Mouse (Mus musculus) monocyte, adult 2 months (primary cell): ENCODE measurements around the gene Podxl.

Source experiments
- DNase-seq, 2 experiments: peaks; one replicate each; pipeline ENCODE4 v3.0.0; 2022; ENCODE audit warnings: low spot score in 2 of 2, low read depth in 1 of 2

Gene Podxl

DNA sequence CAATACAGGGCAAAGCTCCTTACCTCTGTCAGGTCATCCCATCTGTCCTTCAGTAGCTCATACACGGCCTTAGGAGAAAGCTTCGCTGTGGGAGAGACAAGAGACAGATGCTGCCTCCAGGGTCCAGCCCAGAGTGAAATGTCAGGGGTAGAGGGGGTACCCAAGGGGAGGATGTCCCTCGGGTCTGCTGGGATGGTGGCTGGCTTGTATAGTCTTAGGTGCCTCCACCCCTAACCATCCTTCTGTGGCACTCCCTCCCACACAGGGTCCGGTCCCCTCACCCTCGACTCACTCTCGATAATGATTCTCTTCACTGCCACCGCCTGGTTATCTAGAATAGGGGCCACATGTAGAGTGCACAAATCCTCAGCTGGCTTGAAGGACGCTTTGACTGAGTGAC is 39.1 kb downstream of the Podxl start:
- no peak for DNase-seq

DNA sequence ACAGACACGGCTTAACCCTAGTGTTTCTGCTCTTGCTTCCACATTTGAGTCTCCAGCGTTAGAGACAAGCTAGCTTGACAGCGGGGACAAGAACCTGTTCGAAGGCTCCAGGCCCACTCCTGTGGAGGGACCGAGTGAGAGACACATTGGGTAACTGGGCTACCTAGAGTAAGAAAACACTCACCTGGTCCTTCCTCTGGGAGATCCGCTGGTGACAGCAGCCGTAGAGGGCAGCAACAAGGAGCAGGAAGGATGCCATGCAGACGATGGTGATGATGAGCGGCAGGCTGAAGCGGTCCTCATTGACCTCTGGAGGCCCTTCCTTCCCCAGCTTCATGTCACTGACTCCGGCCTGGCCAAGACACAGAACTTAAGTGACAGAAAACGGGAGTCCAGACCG is 39.7 kb downstream of the Podxl start:
- no peak for DNase-seq

DNA sequence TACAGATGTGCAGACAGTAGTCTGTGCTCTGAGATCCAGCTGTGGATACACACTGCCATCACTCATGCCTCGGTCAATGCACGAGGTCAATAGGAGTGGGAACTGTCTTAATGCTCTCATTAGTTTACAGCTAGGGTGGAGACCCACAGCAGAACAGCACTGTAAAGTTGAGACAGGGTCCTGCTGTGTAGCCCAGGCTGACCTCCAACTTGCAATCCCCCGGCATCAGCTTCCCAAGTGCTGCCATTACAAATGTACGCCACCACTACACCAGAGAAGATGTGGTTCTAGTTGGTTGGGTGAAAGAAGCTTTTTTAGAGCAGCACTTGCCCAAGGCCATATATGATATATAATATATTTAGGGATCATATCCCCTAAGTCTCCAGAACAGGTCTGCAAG is 40.1 kb downstream of the Podxl start:
- no peak for DNase-seq

DNA sequence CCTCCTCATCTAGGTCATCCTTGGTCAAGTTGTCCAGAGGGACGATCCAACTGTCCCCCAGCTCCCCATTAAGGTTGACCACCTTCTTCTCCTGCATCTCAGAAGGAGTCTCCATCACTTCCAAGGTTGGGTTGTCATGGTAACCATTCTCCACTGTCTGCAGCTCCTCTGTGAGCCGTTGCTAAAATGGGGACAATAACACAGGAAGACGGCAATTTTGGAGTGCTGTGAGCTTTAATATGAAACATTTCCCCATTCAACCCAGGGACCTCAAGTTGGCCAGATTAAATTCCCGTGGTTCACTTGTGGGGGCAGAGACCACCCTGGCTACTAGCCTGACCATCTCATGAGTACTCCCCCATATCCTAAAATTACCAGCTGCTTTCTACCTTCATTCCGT is 40.7 kb downstream of the Podxl start:
- no peak for DNase-seq

DNA sequence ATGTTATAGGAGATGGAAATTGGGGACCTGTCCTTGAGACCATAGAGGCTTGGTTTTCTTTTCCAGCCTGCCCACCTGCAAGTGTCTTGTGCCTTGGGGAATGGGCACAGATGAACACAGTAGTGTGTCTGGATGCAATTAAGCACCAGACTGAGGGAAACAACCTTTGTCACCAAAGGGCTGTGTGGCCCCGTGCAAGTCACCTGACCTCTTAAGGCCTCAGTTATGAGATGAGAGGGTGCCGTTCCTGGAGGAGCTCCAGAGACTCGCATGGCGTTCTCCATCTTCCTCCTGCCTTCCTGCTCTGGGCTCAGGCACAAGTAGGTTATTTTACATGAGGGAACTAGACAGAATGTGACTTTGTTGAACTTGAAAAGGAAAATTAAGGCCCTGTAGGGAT is 41.3 kb downstream of the Podxl start:
- DNase-seq = no peak

DNA sequence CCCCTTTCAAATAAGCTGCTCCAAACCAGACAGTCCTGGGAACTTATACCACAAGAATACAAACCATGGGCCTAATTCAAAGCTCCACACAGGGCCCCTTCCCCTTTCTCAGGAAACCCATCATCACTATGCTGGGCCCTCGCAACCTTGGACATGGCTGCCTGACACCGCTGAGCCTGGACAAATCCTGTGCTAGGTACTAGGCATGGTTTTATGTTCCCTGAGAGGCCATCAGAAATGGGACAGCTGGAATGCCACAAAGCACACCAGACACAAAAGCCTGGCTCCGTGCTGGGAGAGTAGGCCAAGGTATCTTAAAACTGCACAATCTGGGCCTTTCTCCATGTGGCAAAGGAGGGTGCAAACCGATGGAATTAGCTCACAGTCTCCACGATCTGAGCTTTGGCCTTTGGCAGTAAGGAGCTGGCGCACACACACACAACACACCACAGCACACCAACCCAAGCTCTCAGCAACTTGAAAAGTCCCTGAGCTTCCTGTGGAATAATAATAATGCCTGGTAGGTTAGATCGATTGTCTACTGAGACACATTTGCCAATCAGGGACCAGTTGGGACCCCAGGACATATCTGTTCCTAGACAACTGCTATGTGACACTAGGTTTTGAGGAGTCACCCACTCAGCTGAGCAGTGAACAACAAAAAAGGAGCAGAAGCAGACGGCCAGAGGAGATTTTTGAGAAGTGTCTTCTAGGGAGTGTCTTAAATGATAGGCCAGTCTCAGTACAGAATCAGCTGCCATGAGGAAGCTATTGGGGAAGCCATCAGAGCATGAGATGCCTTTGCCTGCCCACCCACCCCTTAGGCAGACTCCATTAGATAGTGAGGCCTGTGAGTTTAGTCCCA is 42.1 kb downstream of the Podxl start:
- DNase-seq = no peak

DNA sequence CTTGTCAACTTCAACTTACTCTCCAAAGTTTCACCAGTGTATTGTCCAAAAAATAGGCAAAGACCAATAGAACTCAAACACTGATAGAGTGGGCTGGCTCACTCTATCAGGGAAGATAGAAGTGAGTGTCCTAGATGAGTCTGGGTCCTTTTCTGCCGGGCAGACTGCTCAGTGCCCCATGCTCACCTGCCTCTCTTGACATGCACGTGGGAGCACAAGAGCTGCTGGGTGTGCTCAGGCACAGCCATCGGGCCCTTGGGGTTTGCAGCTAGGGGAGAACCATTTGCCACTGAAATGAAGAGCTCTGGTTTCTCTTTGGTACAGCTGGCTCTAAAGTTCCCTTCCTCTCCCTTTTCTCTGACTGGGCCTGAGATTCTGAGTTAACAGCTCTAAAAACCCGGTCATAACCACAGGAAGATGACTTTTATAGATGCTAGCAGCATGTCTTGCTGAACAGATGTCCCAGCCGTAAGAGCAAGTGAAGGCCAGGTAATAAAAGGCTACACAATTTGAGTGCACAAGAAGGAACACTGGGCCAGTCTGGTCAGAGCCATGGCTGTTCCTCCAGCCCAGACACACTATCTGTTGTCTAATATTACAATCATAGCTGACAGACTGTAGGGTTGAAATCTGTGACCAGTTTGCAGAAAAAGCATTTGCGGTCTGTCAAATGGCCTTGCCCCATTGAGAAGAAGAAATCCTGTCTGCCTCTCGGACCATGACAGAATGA is 43.1 kb downstream of the Podxl start:
- no peak for DNase-seq

DNA sequence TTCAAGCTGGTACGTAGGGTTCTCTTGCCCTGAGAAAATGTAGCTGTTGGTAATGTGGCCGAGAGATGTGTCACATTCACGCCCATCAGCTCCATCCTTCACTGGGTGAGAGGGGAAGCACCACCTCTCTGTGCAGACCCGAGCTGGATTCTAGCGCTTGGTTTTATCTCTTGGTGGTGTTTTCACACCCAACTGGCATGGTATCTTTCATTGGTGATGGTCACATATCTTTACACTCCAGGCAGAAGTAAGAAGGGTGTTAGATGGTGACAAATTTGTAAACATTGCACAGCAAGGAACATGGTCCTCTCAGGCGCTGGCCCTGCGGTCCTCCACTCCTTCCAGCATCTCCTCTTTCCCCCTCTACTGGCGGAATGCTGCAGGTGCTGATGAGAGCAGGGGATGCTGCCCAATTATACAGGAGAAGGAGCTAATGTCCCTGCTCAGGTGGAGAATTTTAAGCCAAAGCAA is 44.7 kb downstream of the Podxl start:
- no peak for DNase-seq

DNA sequence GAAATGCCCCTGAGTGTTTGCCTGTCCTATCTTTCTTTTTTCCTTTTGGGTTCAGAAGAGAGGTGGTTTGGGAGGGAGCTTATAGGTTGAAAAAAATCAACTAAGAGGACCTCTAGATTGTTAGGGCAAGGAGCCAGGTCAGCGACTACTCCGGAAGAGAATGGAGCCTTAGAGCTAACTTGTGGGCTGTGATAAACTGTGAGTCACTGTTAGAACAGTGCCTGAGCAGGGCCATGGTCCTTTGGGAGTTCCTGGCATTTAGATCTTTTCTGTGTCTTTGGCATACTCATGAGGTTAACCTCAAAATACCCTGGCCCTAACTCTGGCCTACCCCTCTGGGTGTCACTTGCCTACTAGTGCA is 45.5 kb downstream of the Podxl start:
- DNase-seq = no peak

DNA sequence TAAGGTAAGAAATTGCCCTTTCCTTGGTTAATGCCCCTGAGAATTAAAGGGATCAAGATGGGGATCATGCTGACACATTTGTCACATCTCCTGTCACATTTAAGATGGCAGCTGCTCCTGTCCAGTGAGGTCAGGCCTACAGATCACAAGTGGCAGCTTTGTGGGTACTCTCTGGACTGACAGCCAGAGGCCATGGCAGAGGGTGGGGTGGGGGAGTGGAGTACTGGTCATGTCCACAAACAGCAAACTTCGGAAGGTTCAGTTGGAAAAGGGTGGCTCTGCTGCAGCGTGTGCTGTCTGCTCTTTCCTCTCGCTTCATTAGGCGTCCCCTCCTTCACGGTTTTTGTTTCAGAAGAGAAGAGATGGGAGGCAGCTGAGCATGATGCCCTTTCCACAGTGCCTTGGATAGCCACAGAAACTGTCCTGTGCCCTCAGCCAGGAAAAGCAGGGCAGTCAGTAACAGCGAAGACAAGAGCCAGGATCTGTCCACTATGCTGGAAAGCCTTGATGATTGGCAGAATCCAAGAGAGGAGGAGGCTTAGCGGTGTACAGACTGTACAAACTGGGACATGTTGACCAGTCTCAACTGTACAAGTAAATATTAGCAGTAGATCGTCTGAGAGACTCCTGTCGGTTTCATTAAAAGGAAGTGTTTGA is 46.0 kb downstream of the Podxl start:
- DNase-seq = no peak

DNA sequence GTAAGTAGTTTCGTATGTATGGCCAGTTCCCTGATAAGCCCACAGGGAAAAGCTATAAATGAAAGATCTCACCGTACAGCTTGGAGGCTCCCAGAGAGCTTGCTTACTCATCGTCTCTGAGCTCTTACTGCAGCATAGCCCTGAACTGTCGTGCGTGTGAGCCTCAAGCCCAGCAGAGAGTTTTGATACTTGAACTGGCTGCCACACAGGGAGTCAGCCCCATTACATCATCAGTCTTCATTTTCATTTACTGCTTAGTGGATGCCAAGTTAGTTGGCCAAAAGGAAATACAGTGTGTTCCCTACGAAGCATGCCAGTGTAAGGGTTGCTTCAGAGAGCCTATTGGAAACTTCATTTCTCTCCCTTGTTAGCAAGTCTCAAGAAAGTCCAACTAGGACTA is 50.1 kb downstream of the Podxl start:
- DNase-seq = no peak

DNA sequence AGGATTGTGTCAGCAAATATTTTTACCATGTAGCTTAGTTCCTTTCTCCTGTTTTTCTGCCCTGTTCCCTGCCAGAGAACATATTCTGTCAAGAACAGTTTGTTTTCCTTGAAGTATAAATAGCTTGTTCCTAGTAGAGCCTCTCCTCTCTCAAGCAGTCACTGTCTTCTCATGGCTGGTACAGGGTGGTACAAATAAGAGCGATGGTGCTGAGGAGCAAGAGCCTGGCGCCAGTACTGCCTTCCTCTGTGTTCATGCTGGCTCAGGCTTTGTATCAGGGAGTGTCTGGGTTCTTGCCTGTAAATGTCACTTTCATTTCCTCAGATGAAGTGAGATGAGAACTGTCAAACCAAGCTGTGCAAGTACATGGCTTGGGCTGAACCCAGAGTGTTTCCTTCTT is 61.2 kb downstream of the Podxl start:
- DNase-seq = no peak

DNA sequence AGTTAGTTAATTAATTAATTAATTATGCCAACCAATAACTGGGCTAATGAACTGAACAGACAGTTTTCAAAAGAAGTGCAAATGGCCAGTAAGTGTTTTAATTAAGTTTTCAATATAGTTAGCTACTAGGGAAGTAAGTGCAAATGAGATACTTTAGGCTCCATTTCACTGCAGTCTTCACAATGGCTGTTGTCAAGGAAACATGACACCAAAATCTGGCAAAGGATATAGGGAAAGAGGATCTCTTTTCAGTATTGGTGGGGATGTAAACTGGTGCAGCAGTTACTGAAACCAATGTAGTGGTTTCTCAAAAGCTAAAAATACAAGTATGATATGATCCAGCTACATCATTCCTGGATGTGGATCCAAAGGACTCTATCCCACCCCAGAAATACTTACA is 63.1 kb downstream of the Podxl start:
- DNase-seq = no peak

DNA sequence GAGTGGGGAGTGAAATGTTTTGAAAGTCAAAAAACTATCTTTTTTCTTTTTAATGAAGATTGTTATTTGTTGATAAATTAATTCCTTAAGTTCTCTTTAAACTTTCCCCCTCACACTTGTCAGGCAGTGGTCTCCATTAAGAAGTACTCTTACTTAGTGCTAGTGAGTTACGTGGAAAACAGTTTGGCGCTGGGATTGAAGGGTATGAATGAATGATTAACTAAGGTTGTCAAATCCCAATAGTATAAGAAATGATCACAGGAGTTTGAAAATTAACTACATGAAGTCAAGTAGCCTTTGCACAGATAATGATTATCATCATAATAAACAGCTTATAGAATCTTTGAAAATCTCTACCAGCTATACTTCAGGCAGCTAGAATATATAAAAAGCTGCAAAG is 63.5 kb downstream of the Podxl start:
- DNase-seq = no peak

DNA sequence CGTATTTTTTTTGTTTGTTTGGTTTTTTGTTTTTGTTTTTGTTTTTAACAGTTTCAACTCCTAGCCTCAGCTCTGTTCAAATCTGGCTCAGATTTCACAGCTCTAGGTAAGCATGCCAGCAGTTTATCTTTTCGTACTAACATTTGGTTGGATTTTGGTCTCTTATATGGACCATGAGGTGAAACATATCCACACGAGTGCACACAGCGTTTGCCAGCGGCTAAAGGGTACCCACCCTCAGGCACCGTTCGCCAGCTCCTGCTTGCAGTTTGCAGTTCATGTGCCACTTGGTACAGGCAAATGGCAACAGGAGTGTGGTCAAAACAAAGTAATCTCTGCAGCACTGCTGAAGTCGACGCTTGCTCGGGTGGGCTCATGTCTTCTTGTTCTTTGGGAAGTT is 63.9 kb downstream of the Podxl start:
- DNase-seq = no peak

DNA sequence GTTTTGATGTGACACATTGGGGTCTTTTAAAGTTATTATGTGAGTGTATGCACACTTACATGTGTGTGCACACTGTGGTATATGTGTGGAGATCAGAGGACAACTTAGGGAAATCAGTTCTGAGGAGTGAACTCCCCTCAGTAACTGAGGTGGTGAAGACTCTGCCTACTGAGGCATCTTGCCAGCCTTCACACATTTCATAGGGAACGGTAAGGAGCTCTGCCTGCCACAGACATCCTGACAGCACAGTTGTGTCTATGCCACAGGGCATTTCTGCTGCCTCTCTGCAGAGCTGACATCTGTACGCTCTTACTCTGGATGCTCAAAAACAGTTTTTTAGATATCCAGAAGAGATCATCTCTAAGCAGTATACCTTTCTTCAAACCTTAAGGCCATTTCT is 67.6 kb downstream of the Podxl start:
- DNase-seq = no peak

DNA sequence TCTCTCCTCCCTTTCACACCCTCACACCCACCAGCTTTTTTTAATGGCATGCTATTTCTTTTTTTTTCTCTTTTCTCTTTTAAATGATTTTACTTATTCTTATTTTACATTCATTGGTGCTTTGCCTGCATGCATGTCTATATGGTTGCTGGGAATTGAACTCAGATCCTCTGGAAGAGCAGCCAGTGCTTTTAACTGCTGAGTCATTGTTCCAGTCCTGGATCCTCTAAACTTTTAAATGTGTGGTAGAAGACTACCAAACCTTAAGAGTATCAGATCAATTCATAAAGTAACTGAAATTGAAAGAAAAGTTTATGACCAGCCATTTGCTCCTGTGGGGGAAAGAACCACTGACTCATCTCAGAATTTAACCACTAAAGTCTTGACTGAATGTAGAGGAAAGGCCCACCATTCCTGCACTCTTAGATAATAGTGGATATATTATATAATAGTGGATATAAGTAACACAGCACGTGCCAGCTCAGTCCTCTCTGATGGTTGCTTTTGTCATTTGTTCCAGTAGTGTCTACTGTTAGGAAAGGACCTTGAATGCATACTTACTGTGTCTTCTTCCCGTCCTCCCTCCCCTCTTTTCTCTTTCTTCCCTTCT is 68.6 kb downstream of the Podxl start:
- no peak for DNase-seq

DNA sequence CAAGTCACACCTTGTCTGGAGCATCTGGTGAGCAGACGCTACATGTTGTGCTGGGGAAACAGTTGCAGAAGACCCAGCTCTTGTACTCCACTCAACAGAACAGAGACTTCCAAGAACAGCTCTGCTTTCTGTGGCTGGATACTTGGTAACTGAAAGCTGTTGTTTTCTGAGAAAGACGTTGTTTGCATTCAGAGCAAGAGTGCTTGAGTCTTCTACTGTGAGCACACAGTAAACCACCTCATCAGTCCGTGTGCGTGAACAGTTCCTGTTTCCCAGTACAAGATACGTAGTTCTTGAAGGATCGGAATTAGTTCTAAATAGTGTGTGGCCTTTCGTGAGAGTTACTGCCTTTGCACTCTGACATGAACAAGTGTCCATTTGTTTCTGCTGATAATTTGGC is 73.8 kb downstream of the Podxl start:
- no peak for DNase-seq

DNA sequence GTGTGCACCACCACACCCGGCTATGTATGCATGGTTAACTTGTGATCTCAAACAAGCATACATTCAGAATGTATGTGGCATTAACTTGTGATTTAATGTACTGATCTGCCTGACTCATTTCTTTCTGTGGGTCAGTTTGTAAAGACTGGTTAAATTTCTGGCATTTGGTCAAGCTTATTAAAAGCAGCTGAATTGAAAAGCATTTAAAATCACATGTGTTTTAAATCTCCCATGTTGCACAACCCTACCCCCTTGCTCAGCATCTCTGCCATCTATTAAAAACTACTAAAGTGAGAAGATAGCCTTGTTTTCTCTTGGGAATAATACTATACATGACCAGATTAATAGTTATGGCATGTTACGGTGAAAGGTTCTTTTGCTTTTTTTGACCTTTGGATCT is 77.2 kb downstream of the Podxl start:
- DNase-seq = no peak

DNA sequence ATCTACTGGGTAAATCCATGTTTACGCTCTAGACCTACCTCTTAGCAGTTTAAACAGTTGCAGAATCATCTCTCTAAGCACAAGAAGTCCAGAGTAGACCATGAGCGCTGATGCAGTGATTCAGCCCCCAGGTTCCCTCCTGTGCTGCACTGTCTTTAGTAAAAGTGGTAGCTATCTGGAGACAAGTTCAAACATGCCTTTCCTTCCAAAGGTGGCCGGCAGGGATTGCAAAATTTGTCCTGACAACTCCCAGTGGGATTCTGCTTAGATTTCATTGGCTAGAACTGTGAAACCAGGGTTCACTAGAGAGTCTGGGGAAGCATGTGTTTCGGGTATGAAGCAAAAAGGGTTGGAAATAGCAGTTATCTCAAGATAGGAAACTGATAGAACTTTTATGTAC is 83.8 kb downstream of the Podxl start:
- DNase-seq = no peak

DNA sequence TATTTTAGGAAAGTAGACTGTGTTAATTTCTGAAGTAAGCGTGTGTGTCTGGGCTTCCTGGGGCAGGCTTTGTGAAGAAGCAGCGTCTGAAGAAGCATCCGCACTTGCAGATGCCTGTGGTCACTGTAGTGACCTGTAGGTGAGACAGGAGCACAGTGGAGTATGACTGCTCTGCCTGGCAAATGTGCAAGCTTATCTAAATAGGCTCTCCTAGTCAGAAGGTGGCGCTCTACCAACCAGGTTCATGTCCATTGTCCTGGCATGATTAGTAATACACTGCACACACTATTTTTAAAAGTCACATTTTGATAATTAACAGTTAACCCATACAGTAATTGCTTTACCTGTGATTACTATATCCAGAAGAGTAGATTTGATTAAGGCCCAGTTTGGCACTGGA is 85.6 kb downstream of the Podxl start:
- DNase-seq = no peak
